In the genomic region with DNA sequence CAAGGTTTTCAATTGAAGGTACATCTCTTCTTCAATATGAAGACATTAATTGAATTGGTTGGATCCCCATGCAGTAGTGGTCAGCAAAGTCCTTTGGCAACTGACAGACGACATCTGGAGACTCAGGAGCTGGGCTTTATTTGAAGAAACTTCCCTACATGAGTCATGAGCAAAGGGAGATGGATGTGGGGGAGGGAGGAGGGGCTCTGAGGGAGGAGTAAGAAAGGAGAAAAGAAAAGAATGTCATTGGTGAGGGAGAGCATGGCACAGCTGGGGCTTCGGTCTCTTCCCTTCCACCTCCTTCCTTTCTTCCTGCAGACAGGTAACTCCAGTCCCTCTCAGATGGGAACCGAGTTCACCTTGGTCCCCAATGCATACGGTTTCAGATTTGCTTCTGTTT, we compare ENCODE assay signal across 19 mouse cellular contexts.
A peak's percentile ranks its signal among the peaks of the same experiment; 100 is the strongest.
DNase-seq lines count a peak whose midpoint lies in the region; ATAC-seq and TF ChIP-seq lines count a peak whose summit lies in the region.
"Had no signal": no experiment of that assay in that cellular context is flagged by ENCODE, and none has a peak within 500 bp of the region (broad histone marks: within the 10 kb centered on the region; RNA-seq: fewer than 3 reads in every experiment).

No protein-coding gene starts in this region.

- no peaks in the 10 kb centered on the region for H3K36me3 ChIP-seq in heart, adult 2 months (ENCODE audit: control insufficient read depth, insufficient read depth, low read length)
- no peaks in the 10 kb centered on the region for H3K36me3 ChIP-seq in heart, embryonic 12.5 days
- H3K36me3 ChIP-seq: heart, embryonic 15.5 days; hindbrain, embryonic 12.5 days had no signal

- TF ChIP-seq POLR2A in heart, adult 2 months (IDR thresholded peaks at IDR 0.05; ENCODE audit: insufficient read depth, low read depth, low read length): no peak

- H3K4me3 ChIP-seq in heart, adult 2 months: no peak overlapping the region
- no peak overlapping the region for H3K4me3 ChIP-seq in heart, embryonic 12.5 days
- H3K4me3 ChIP-seq: forebrain, embryonic 13.5 days; heart, embryonic 15.5 days; hindbrain, embryonic 12.5 days had no signal

- intact Hi-C loops in heart, adult 2 months (cut with DNase I): no loop called here

- H3K79me2 ChIP-seq in heart, adult 2 months (replicated peaks; ENCODE audit: control insufficient read depth, insufficient read depth, low read length): no peaks in the 10 kb centered on the region

- H3K4me2 ChIP-seq in heart, embryonic 12.5 days: no peak overlapping the region
- H3K4me2 ChIP-seq: forebrain, embryonic 13.5 days; heart, embryonic 15.5 days; hindbrain, embryonic 12.5 days had no signal

- no peaks in the 10 kb centered on the region for H3K9me3 ChIP-seq in heart, embryonic 12.5 days (replicated peaks)
- H3K9me3 ChIP-seq: forebrain, embryonic 13.5 days; heart, embryonic 15.5 days; hindbrain, embryonic 12.5 days had no signal

- no peak for TF ChIP-seq CTCF in heart, adult 2 months (IDR thresholded peaks at IDR 0.05)

- H3K4me1 ChIP-seq in heart, adult 2 months (ENCODE audit: control insufficient read depth, insufficient read depth, low read length): no peaks in the 10 kb centered on the region
- H3K4me1 ChIP-seq in heart, embryonic 12.5 days (replicated peaks): no peaks in the 10 kb centered on the region
- H3K4me1 ChIP-seq: forebrain, embryonic 13.5 days; hindbrain, embryonic 12.5 days had no signal

- no peak overlapping the region for H3K27ac ChIP-seq in heart, adult 2 months
- no peak overlapping the region for H3K27ac ChIP-seq in heart, embryonic 12.5 days (ENCODE audit: poor library complexity, severe bottlenecking)
- H3K27ac ChIP-seq: forebrain, embryonic 13.5 days; heart, embryonic 15.5 days; hindbrain, embryonic 12.5 days had no signal

- no peak overlapping the region for H3K9ac ChIP-seq in heart, adult 2 months (ENCODE audit: low read depth, low read length)
- no peak overlapping the region for H3K9ac ChIP-seq in heart, embryonic 12.5 days
- H3K9ac ChIP-seq: forebrain, embryonic 13.5 days; forebrain, postnatal 0 days; heart, embryonic 15.5 days; hindbrain, embryonic 12.5 days had no signal

- no peak for ATAC-seq in heart, embryonic 12.5 days (ENCODE audit: insufficient number of reproducible peaks, low FRiP score)
- ATAC-seq: activated CD4-positive, CD25-positive, alpha-beta regulatory T cell, adult 4 months; forebrain, embryonic 13.5 days; forebrain, postnatal 0 days; hindbrain, embryonic 16.5 days; Patski had no signal

- no peak for TF ChIP-seq EP300 in heart, adult 2 months (IDR thresholded peaks at IDR 0.05; ENCODE audit: insufficient read depth, low read depth, low read length)

- peak; percentile 9 to 15 for DNase-seq in heart, adult 2 months
- DNase-seq in lung, postnatal 25 days (ENCODE audit: low spot score): peak; percentile 9
- DNase-seq in lung, postnatal 4 days: no peak
- DNase-seq in heart, adult 9 months (ENCODE audit: low spot score in 2 of 2): peak; percentile 27 to 30
- peak; percentile 18 for DNase-seq in heart, postnatal 4 days
- DNase-seq in right cerebral cortex, postnatal 25 days: no peak
- DNase-seq: cerebellum, adult 11-12 months; cerebellum, adult 9-10 months; cerebellum, postnatal 25 days; forebrain, postnatal 0 days; gastrocnemius, postnatal 14 days had no signal

- 72% methylated on average over 4 of the region's 4 CpGs for WGBS in heart, adult 2 months
- 75% methylated on average over 4 of the region's 4 CpGs for WGBS in heart, embryonic 12.5 days

- no peaks in the 10 kb centered on the region for H3K27me3 ChIP-seq in heart, adult 2 months (ENCODE audit: control insufficient read depth, insufficient read depth, low read length)
- H3K27me3 ChIP-seq in heart, embryonic 12.5 days (replicated peaks): no peaks in the 10 kb centered on the region
- H3K27me3 ChIP-seq: CH12.LX; forebrain, embryonic 13.5 days; heart, embryonic 15.5 days; hindbrain, embryonic 12.5 days; Patski had no signal

Comparison
In these comparisons a context has a peak if more than half of its experiments do, and no peak if none do; other contexts are left out.
1. DNase-seq: peak in heart, adult 2 months (2 of 2), lung, postnatal 25 days (single experiment), heart, adult 9 months (2 of 2) and heart, postnatal 4 days (single experiment); none in lung, postnatal 4 days (0 of 2) and right cerebral cortex, postnatal 25 days (single experiment).